Mouse (Mus musculus) erythroblast, adult 5-6 weeks (primary cell): ENCODE data around the gene H2-DMb1. TPM values are rescaled to one million over a fixed set of nuclear protein-coding genes. Genes with fewer than 3 reads are reported as not detected.

Source experiments
- ATAC-seq: replicated peaks from 2 replicates; pipeline ENCODE4 v1.8.0; 2016; ENCODE audit warnings: moderate number of reproducible peaks, mild to moderate bottlenecking, moderate TSS enrichment, inconsistent platforms; ENCODE audit not compliant: poor library complexity, low FRiP score, severe bottlenecking
- total RNA-seq, 2 experiments: library from RNA; stranded (forward) in 1 of 2; stranded (reverse) in 1 of 2; fragments of 150-400 nt in 1 of 2; fragments of 200-764, 138-1000 nt in 1 of 2; gene quantifications; 2 replicates each; pipeline versions ENCODE4 v1.2.3 to v1.2.4; 2015 to 2017; ENCODE audit warnings: low replicate concordance in 2 of 2

The H2-DMb1 gene
- total RNA-seq, 2 experiments from 2014 or later = 9.6 to 15.8 TPM

- peak; percentile 47 for ATAC-seq
These were observed 30.5 kb upstream of the H2-DMb1 start, which contains the start of gene Brd2 for GRCm38 (mm10) chr17:34122188-34122984. TSS of gene Brd2 (minus strand) at chr17:34122634.

GRCm38 (mm10) chr17:34123111-34123510 is 29.8 kb upstream of the H2-DMb1 start:
- ATAC-seq = no peak

GRCm38 (mm10) chr17:34123518-34123917 is 29.4 kb upstream of the H2-DMb1 start:
- no peak for ATAC-seq

- ATAC-seq = no peak
These were observed 28.2 kb upstream of the H2-DMb1 start for GRCm38 (mm10) chr17:34124649-34125048.

- no peak for ATAC-seq
These were observed 25.9 kb upstream of the H2-DMb1 start for GRCm38 (mm10) chr17:34126826-34127420.

- peak; percentile 78 for ATAC-seq
These were observed 25.4 kb upstream of the H2-DMb1 start for GRCm38 (mm10) chr17:34127475-34127874.

GRCm38 (mm10) chr17:34128264-34128937 is 24.5 kb upstream of the H2-DMb1 start:
- no peak for ATAC-seq

- no peak for ATAC-seq
These were observed 23.7 kb upstream of the H2-DMb1 start for GRCm38 (mm10) chr17:34128944-34129791.

- ATAC-seq = no peak
These were observed 22.6 kb upstream of the H2-DMb1 start for GRCm38 (mm10) chr17:34130073-34130947.

GRCm38 (mm10) chr17:34131911-34132310 is 21.0 kb upstream of the H2-DMb1 start:
- no peak for ATAC-seq

GRCm38 (mm10) chr17:34133289-34133688 is 19.6 kb upstream of the H2-DMb1 start:
- no peak for ATAC-seq

GRCm38 (mm10) chr17:34134451-34134850 is 18.4 kb upstream of the H2-DMb1 start:
- ATAC-seq = no peak

- ATAC-seq = peak; percentile 95
These were observed 17.3 kb upstream of the H2-DMb1 start for GRCm38 (mm10) chr17:34135297-34136224.

GRCm38 (mm10) chr17:34137601-34138000 is 15.3 kb upstream of the H2-DMb1 start:
- no peak for ATAC-seq

GRCm38 (mm10) chr17:34138655-34139054 is 14.2 kb upstream of the H2-DMb1 start:
- no peak for ATAC-seq

GRCm38 (mm10) chr17:34139416-34139815 is 13.5 kb upstream of the H2-DMb1 start:
- ATAC-seq = no peak

- no peak for ATAC-seq
These were observed 12.6 kb upstream of the H2-DMb1 start for GRCm38 (mm10) chr17:34140240-34140639.

- no peak for ATAC-seq
These were observed 11.4 kb upstream of the H2-DMb1 start for GRCm38 (mm10) chr17:34141448-34141847.
